Mouse (Mus musculus) thymus, postnatal 4 days (tissue): Measurements from ENCODE around the gene Dpp3.
"Not testable (repeated sequence)": the region's sequence is repeated elsewhere in the genome, so short reads cannot be mapped to it uniquely, and the experiment has no call there.

Experiments used
- DNase-seq: peaks from one replicate; pipeline ENCODE4 v3.0.0; 2021

Gene Dpp3

GRCm38 (mm10) chr19:4891798-4892197 is 36.3 kb downstream of the Dpp3 start:
- DNase-seq, result no peak

- DNase-seq, result no peak
These were observed 38.3 kb downstream of the Dpp3 start for GRCm38 (mm10) chr19:4889791-4890190.

- no peak for DNase-seq
These were observed 44.1 kb downstream of the Dpp3 start for GRCm38 (mm10) chr19:4883961-4884360.

- DNase-seq, result no peak
These were observed 48.8 kb downstream of the Dpp3 start for GRCm38 (mm10) chr19:4879324-4879703.

GRCm38 (mm10) chr19:4878405-4879323 is 49.4 kb downstream of the Dpp3 start, which contains the start of gene Zdhhc24:
Gene Zdhhc24 (plus strand): TSS chr19:4878668.
- peak; percentile 95 for DNase-seq

- peak; percentile 28 for DNase-seq
These were observed 50.3 kb downstream of the Dpp3 start, which contains the start of gene Actn3 for GRCm38 (mm10) chr19:4877785-4878184. Gene Actn3 (minus strand): TSS chr19:4877909.

GRCm38 (mm10) chr19:4876755-4877154 is 51.3 kb downstream of the Dpp3 start:
- DNase-seq, result no peak

GRCm38 (mm10) chr19:4876241-4876640 is 51.8 kb downstream of the Dpp3 start:
- no peak for DNase-seq

- DNase-seq, result not testable (repeated sequence)
These were observed 53.5 kb downstream of the Dpp3 start for GRCm38 (mm10) chr19:4874613-4875012.

GRCm38 (mm10) chr19:4865147-4865546 is 62.9 kb downstream of the Dpp3 start:
- DNase-seq, result peak; percentile 58

GRCm38 (mm10) chr19:4863048-4863447 is 65.0 kb downstream of the Dpp3 start:
- DNase-seq, result no peak

- no peak for DNase-seq
These were observed 69.0 kb downstream of the Dpp3 start for GRCm38 (mm10) chr19:4859081-4859480.
